Mouse (Mus musculus) heart, embryonic 16.5 days (tissue): ENCODE data around the gene Irf6. TPM values are rescaled to one million over a fixed set of nuclear protein-coding genes. Genes with fewer than 3 reads are reported as not detected.

Experiments
- ATAC-seq: fragments of 200-750 bp; cut with Nextera tagmentation; replicated peaks from 2 replicates; pipeline ENCODE4 v1.8.0; 2017; ENCODE audit warnings: moderate number of reproducible peaks; ENCODE audit not compliant: insufficient read depth, low FRiP score; ENCODE audit errors: extremely low read depth
- H3K27ac ChIP-seq: fragments of 300-500 bp; sonication (generic); 2 replicates; pipeline ENCODE4 v1.5.1; 2014; ENCODE audit warnings: mild to moderate bottlenecking, low read length, control low read depth, moderate library complexity
- H3K27me3 ChIP-seq: fragments of 300-500 bp; sonication (generic); 2 replicates; pipeline ENCODE4 v1.6.1; 2014; ENCODE audit warnings: low read length, mixed read lengths; ENCODE audit not compliant: control insufficient read depth, insufficient read depth
- H3K36me3 ChIP-seq: fragments of 300-500 bp; sonication (generic); 2 replicates; pipeline ENCODE4 v1.6.1; 2014; ENCODE audit not compliant: control insufficient read depth, insufficient read depth
- H3K4me1 ChIP-seq: fragments of 300-500 bp; sonication (generic); 2 replicates; pipeline ENCODE4 v1.6.1; 2014; ENCODE audit warnings: low read length, mixed read lengths; ENCODE audit not compliant: control insufficient read depth, insufficient read depth
- H3K4me2 ChIP-seq: fragments of 300-500 bp; sonication (generic); 2 replicates; pipeline ENCODE4 v1.6.1; 2014; ENCODE audit warnings: low read depth, mild to moderate bottlenecking, control low read depth, low read length
- H3K4me3 ChIP-seq: fragments of 300-500 bp; sonication (generic); 2 replicates; pipeline ENCODE4 v1.5.1; 2014; ENCODE audit warnings: mild to moderate bottlenecking, control low read depth, low read length
- H3K9ac ChIP-seq: fragments of 300-500 bp; sonication (generic); 2 replicates; pipeline ENCODE4 v1.6.1; 2014; ENCODE audit warnings: low read length, control low read depth
- H3K9me3 ChIP-seq: fragments of 300-500 bp; sonication (generic); replicated peaks from 2 replicates; pipeline ENCODE4 v1.6.1; 2016; ENCODE audit warnings: low read length; ENCODE audit not compliant: control insufficient read depth
- WGBS: fragments of 180-500 bp; shearing (Covaris S2); extraction: QIAGEN DNeasy Blood & Tissue Kit; methylation state at CpG from one replicate; pipeline ENCODE4 v1.1.7; 2014; 5-methylcytosine and 5-hydroxymethylcytosine counted together
- polyA plus RNA-seq: library from polyadenylated mRNA; unstranded; fragments of >200 nt; fragmentation: Nextera tagmentation; extraction: Ambion mirVana; gene quantifications from 2 replicates; pipeline ENCODE4 v1.2.1, GENCODE M21; 2015

Irf6 gene
- polyA plus RNA-seq, 1 experiment from 2014 or later, result 5.3 TPM

DNA sequence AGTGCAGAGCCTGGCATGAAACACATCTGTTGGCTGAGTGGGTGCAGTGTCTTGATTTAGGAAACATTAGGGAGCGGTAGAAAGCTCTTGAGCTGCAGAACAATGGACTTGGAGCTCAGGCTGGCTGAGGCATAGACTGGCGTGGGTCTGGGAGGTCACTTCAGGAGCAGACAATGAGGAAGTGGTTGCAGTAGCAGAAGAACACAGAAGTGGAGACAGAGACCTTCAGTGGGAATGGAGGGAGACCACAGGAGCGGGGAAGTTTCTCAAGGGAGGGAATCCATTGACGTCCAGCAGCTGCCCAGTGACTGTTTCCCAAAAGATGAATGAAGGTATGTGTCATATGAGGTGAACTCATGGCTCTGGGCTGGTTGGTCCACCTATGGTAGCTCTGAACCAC, 7.8 kb upstream of the Irf6 start:
- H3K4me2 ChIP-seq, result no peak overlapping the region
- ATAC-seq, result no peak
- no peak overlapping the region for H3K4me3 ChIP-seq
- WGBS, result 61% methylated on average over 4 of the region's 4 CpGs
- H3K27me3 ChIP-seq, result no peaks in the 10 kb centered on the region
- H3K9me3 ChIP-seq, result no peaks in the 10 kb centered on the region
- H3K9ac ChIP-seq, result no peak overlapping the region
- H3K27ac ChIP-seq, result no peak overlapping the region
- H3K36me3 ChIP-seq, result no peaks in the 10 kb centered on the region
- H3K4me1 ChIP-seq, result no peaks in the 10 kb centered on the region

DNA sequence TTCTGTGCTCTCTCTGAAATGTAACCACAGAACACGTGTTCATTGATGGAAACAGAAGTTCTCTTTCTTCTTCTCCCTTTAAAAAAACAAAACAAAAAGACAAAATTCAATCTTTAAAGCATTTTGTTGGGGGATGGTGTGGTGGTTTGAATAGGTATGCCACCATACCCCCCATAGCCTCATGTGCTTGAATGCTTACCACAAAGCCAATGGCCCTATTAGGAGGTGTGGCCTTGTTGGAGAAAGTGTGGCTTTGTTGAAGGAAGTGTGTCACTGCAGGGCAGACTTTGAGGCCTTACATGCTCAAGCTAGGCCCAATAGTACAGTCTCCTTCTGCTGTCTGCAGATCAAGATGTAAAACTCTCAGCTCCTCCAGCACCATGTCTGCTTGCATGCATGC, 6.5 kb upstream of the Irf6 start:
- Histone ChIP-seq H3K4me1 (peaks cover 4% of the 10 kb centered on the region), H3K9me3 (no peaks in the 10 kb centered on the region), H3K27ac (no peak overlapping the region), H3K27me3 (no peaks in the 10 kb centered on the region), H3K4me2 (no peak overlapping the region), H3K4me3 (no peak overlapping the region), H3K36me3 (no peaks in the 10 kb centered on the region), H3K9ac (no peak overlapping the region)
- ATAC-seq, result no peak
- 78% methylated on average over 1 of the region's 1 CpGs for WGBS

DNA sequence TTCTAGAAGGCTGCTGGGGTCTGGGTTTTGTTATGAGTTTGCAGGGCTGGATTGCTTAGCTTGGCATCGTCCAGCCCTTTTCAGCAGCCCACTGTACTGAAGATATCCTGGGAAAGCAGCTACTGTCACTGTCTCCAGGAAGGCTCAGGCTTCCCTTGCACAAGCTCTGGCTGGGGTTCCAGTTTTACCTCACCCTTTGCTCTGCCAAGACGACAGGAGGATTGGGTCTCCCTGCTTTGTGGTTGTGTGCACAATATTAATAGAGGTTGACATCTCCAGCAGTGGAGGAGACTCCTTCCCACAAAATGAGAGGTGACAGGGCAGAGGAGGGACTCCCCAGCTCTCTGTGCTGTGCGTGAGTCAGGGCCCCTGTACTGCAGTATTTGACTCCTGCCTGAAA, 3.7 kb upstream of the Irf6 start:
- peaks cover 3% of the 10 kb centered on the region; the same call in 1 of the 2 replicates for H3K27me3 ChIP-seq
- no peaks in the 10 kb centered on the region for H3K36me3 ChIP-seq
- no peak overlapping the region for H3K27ac ChIP-seq
- no peak overlapping the region for H3K9ac ChIP-seq
- 52% methylated on average over 3 of the region's 3 CpGs for WGBS
- no peak overlapping the region for H3K4me2 ChIP-seq
- no peak overlapping the region for H3K4me3 ChIP-seq
- H3K9me3 ChIP-seq, result no peaks in the 10 kb centered on the region
- peaks cover 12% of the 10 kb centered on the region for H3K4me1 ChIP-seq
- ATAC-seq, result 0 out of 2 replicates have a peak, but pooled peaks have one; percentile 8

DNA sequence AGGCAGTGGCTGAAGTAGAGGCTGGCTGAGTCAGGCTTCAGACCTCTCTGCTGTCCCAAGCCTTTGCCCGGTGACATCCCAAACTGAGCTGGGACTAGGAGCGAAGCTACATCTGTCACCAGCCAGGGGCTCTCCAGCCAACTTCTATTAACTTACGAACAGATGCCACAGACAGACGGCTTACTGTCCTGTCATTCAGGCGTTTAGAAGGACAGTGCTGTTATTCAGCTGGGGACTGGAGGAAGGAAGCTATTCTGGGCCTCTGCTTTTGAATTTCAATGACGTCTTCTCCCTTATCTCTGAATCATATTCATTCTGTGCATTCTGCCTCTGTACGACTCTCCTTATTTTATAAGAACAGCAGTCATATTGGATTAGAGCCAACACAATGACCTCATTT, 1.8 kb upstream of the Irf6 start:
- Histone ChIP-seq H3K9me3 (no peaks in the 10 kb centered on the region), H3K27me3 (peaks cover 3% of the 10 kb centered on the region; the same call in 1 of the 2 replicates), H3K27ac (no peak overlapping the region), H3K4me2 (no peak overlapping the region), H3K9ac (no peak overlapping the region), H3K4me1 (peaks cover 12% of the 10 kb centered on the region), H3K36me3 (no peaks in the 10 kb centered on the region), H3K4me3 (no peak overlapping the region)
- 19% methylated on average over 7 of the region's 7 CpGs for WGBS
- no peak for ATAC-seq

DNA sequence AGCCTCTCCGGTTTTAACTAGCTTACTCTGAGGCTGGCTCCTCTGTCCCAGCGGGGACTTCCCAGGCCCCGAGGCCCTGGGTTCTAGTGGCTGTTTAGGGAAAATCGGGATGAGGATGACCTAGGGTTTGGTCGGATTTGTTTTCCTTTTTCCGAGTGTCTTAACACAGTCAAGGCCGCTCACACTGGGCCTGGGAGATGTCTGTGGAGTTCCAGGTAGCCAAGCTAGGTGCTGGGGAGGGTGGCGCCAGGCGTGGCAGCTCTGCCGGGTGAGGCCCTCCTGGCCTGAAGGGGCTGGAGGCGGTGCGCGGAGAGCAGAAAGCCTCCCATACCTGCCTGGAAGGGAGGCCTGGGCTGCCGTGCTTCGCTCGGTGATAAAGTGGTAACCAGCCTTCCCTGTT, 650 bp downstream of the Irf6 start:
- Histone ChIP-seq H3K4me1 (peaks cover 14% of the 10 kb centered on the region), H3K9me3 (no peaks in the 10 kb centered on the region), H3K4me2 (peak overlapping the region; percentile 80), H3K36me3 (no peaks in the 10 kb centered on the region), H3K4me3 (peak overlapping the region; percentile 52), H3K27ac (no peak overlapping the region), H3K27me3 (peaks cover 3% of the 10 kb centered on the region; the same call in 1 of the 2 replicates), H3K9ac (peak overlapping the region; percentile 64)
- no peak for ATAC-seq
- 38% methylated on average over 16 of the region's 16 CpGs for WGBS

DNA sequence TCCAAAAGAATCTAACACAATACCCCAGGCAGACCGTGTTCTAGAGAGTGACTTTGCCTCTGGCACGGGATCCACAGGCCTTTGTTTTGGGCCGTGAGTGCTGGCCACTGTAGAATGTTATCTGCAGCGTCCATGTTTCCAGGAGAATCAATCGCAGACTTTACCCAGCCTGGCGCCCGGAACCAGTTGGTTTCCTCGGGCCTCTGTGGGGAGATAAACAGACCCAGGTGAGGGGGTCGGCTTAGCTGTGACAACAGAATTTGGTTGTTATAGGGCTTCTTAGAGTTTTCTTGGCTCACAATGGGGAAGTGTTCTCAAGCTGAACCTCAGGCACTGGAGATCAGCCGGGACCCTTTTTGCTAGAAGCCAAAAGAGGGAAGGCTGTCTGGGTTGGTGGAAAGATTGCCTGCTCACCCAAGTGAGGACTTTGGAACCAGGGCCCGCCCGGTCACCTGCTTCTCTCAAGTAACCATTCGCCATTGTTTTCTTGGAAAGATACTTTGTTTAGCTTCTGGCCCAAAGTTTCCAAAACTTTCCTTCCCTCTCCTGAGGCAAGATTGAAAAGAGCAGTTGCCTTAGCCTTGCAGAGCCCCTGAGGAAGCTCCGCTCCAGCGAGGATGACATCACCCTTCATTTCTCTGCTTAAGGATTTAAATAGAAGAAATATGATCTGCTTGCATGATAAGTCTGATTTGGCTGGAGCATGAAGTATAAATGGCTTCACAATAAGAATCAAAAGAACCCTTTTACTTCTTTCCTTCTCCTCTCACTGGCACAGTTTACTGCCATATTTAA, 3.6 kb downstream of the Irf6 start:
- Histone ChIP-seq H3K4me1 (peaks cover 17% of the 10 kb centered on the region), H3K9ac (no peak overlapping the region), H3K36me3 (no peaks in the 10 kb centered on the region), H3K4me3 (no peak overlapping the region), H3K4me2 (no peak overlapping the region), H3K27ac (peak overlapping the region; percentile 35; the same call in 1 of the 2 replicates), H3K9me3 (no peaks in the 10 kb centered on the region), H3K27me3 (peaks cover 3% of the 10 kb centered on the region; the same call in 1 of the 2 replicates)
- 52% methylated on average over 15 of the region's 15 CpGs for WGBS
- ATAC-seq, result no peak

DNA sequence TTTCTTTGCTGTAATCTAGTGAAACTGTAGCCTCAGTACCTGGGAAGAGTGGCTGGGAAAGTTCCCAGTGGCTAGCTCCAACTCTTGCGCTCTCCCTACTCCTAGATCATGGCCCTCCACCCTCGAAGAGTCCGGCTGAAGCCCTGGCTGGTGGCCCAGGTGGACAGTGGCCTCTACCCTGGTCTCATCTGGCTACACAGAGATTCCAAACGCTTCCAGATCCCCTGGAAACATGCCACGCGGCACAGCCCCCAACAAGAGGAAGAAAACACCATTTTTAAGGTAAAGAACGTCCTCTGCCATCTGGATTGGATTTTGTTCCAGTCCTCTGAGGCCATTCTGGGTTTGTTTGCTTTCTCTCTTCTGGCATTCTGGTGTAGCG, 4.2 kb downstream of the Irf6 start:
- Histone ChIP-seq H3K9me3 (no peaks in the 10 kb centered on the region), H3K4me3 (no peak overlapping the region), H3K36me3 (no peaks in the 10 kb centered on the region), H3K27me3 (peaks cover 3% of the 10 kb centered on the region; the same call in 1 of the 2 replicates), H3K27ac (peak overlapping the region; percentile 15; the same call in 1 of the 2 replicates), H3K9ac (no peak overlapping the region), H3K4me1 (peaks cover 17% of the 10 kb centered on the region), H3K4me2 (no peak overlapping the region)
- whole genome bisulfite sequencing, result 68% methylated on average over 8 of the region's 8 CpGs
- ATAC-seq, result no peak

DNA sequence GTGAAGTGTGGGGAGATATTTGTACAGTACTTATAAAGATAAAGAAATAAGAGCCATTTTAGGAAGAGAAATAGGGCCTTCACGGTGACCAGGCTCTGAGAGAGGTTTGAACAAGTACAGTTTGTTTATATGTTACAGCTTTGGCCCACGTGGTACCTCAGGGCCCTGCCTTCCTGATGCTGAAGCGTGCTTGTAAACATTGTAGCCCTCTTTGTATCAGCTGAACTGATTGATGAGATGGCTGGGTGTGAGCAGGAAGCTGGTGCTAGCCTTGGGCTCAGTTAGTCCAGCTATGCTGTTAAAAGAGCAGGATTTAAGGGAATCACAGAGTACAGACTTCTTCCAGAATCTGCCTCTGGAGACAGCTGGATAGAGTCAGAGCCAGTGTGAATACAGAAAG, 6.3 kb downstream of the Irf6 start:
- Histone ChIP-seq H3K9me3 (no peaks in the 10 kb centered on the region), H3K4me3 (no peak overlapping the region), H3K27me3 (no peaks in the 10 kb centered on the region), H3K4me1 (peaks cover 10% of the 10 kb centered on the region), H3K36me3 (no peaks in the 10 kb centered on the region), H3K27ac (no peak overlapping the region), H3K4me2 (no peak overlapping the region), H3K9ac (no peak overlapping the region)
- no peak for ATAC-seq
- 39% methylated on average over 3 of the region's 3 CpGs for WGBS

DNA sequence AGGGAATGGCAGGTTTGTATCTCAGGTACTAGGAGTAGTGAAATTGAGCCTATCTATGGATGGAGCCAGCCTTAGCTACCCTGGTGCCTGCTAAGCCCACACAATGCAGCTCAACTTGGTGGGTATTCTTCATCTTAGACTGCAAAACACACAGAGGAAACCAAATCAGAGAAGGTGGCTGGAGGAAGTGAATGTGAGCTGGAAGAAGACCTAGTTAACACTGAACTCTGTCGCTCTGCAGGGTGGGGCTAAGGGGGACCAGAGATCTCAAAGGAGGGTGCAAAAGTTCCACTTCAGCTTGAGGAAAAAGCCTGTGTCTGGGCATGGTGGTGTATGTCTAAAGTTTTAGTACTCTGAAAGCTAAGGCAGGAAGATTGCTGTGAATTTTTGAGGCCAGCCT, 6.7 kb downstream of the Irf6 start:
- no peak overlapping the region for H3K4me3 ChIP-seq
- H3K27ac ChIP-seq, result no peak overlapping the region
- 61% methylated on average over 1 of the region's 1 CpGs for whole genome bisulfite sequencing
- no peak for ATAC-seq
- H3K9ac ChIP-seq, result no peak overlapping the region
- H3K4me2 ChIP-seq, result no peak overlapping the region
- H3K27me3 ChIP-seq, result no peaks in the 10 kb centered on the region
- H3K9me3 ChIP-seq, result no peaks in the 10 kb centered on the region
- H3K4me1 ChIP-seq, result peaks cover 10% of the 10 kb centered on the region
- H3K36me3 ChIP-seq, result no peaks in the 10 kb centered on the region
